Mouse (Mus musculus): ENCODE data around the gene Tnfsf13. TPM values are rescaled to one million over a fixed set of nuclear protein-coding genes. Genes with fewer than 3 reads are reported as not detected.
"Not testable (repeated sequence)": the region's sequence is repeated elsewhere in the genome, so short reads cannot be mapped to it uniquely, and the experiment has no call there.

The Tnfsf13 gene
- total and polyA plus RNA-seq, 3 experiments, result 0.13 to 0.19 TPM; not detected in 1

DNA sequence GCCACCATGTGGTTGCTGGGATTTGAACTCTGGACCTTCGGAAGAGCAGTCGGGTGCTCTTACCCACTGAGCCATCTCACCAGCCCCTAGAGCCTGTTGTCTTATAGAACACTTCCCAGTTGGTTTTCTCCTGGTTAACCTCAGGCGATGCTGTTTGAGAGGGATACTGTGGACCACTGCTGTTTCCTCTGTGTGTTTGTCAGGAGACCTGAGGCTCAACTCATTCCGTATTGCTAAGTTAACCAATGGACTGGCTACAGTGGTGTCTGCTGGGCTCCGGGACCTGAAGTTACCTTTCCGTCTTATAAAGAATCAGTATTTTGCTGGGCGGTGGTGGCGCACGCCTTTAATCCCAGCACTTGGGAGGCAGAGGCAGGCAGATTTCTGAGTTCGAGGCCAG is 17.3 kb upstream of the Tnfsf13 start:
- H3K4me3 ChIP-seq (ENCODE audit: control insufficient read depth in 1 of 2, insufficient read depth in 1 of 2, low read depth in 2 of 2, low read length in 2 of 2); H3K27ac ChIP-seq (ENCODE audit: control insufficient read depth, low read depth, low read length); H3K9ac ChIP-seq (ENCODE audit: control insufficient read depth, low read depth, low read length, poor library complexity, severe bottlenecking); H3K27me3 ChIP-seq (ENCODE audit: control insufficient read depth in 1 of 2, insufficient read depth in 2 of 2, low read length in 2 of 2); DNase-seq (ENCODE audit: low read depth, low spot score); H3K4me1 ChIP-seq (ENCODE audit: control insufficient read depth in 1 of 2, insufficient read depth in 2 of 2, low read length in 2 of 2); H3K36me3 ChIP-seq (ENCODE audit: control insufficient read depth in 1 of 2, insufficient read depth in 2 of 2, low read length in 2 of 2); H3K9me3 ChIP-seq (replicated peaks; ENCODE audit: insufficient read depth, low read length); H3K79me2 ChIP-seq (ENCODE audit: control insufficient read depth, insufficient read depth, low read length, poor library complexity): not testable (repeated sequence)

DNA sequence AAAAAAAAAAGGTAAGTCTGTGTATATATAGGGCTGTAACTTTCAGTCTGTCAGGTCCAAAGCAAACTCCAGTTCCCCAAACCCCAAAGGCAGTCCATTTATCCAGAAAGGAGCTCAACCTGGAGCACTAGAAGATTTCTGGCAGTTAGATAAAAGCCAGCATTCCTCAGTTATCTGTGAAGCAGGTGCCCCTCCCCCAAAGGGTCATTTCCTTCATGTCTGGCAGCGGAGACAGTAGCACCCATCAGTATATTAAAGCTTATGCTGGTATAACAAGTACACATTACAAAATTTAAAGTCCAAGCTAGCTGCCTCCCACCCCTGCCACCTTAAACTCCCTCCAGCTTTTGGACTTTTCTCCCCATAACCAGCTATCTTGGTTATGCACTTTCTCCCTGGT is 14.0 kb upstream of the Tnfsf13 start:
- Histone ChIP-seq H3K36me3 (ENCODE audit: control insufficient read depth in 1 of 2, insufficient read depth in 2 of 2, low read length in 2 of 2) (peaks cover 0 to 5% of the 10 kb centered on the region in 2 experiments; a peak in 1 of 4 replicates), H3K27me3 (ENCODE audit: control insufficient read depth in 1 of 2, insufficient read depth in 2 of 2, low read length in 2 of 2) (no peaks in the 10 kb centered on the region), H3K4me1 (ENCODE audit: control insufficient read depth in 1 of 2, insufficient read depth in 2 of 2, low read length in 2 of 2) (peaks cover 0 to 7% of the 10 kb centered on the region in 2 experiments; a peak in 3 of 4 replicates), H3K9ac (ENCODE audit: control insufficient read depth, low read depth, low read length, poor library complexity, severe bottlenecking) (no peak overlapping the region), H3K79me2 (ENCODE audit: control insufficient read depth, insufficient read depth, low read length, poor library complexity) (no peaks in the 10 kb centered on the region), H3K4me3 (ENCODE audit: control insufficient read depth in 1 of 2, insufficient read depth in 1 of 2, low read depth in 2 of 2, low read length in 2 of 2) (no peak overlapping the region), H3K9me3 (replicated peaks; ENCODE audit: insufficient read depth, low read length) (no peaks in the 10 kb centered on the region), H3K27ac (ENCODE audit: control insufficient read depth, low read depth, low read length) (no peak overlapping the region)
- TF ChIP-seq SIN3A (IDR thresholded peaks at IDR 0.05; ENCODE audit: low read length) (no peak), GATA1 (IDR thresholded peaks at IDR 0.05; ENCODE audit: low read depth, low read length) (peak; percentile 52; the same call in 1 of the 2 replicates), EP300 (IDR thresholded peaks at IDR 0.05; ENCODE audit: low read depth in 1 of 2, low read length in 2 of 2) (peak in 1 of 2 experiments; percentile 48; a peak in 1 of 4 replicates), TCF12 (IDR thresholded peaks at IDR 0.05; ENCODE audit: low read depth, low read length) (0 out of 2 replicates have a peak, but pooled peaks have one; percentile 5)
- no peak for DNase-seq (ENCODE audit: low read depth, low spot score)

DNA sequence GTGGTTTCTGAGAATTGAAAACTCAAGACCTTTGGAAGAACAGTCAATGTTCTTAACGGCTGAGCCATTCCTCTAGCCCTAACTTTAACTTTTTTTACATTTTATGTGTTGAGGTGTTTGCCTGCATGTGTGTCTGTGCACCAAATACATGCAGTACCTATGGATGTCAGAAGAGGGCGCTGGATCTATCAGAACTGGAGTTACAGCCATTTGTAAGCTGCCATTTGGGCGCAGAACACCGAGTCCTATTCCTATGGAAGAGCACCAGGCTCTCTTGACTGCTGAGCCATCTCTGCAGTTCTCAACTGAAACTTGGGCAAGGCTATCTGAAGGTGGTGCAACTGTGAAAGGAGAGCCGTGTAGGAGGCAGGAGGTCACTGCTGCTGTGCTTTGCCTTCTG is 13.0 kb upstream of the Tnfsf13 start:
- Histone ChIP-seq H3K9me3 (replicated peaks; ENCODE audit: insufficient read depth, low read length) (no peaks in the 10 kb centered on the region), H3K4me3 (ENCODE audit: control insufficient read depth in 1 of 2, insufficient read depth in 1 of 2, low read depth in 2 of 2, low read length in 2 of 2) (no peak overlapping the region), H3K27me3 (ENCODE audit: control insufficient read depth in 1 of 2, insufficient read depth in 2 of 2, low read length in 2 of 2) (no peaks in the 10 kb centered on the region), H3K36me3 (ENCODE audit: control insufficient read depth in 1 of 2, insufficient read depth in 2 of 2, low read length in 2 of 2) (peaks cover 0 to 5% of the 10 kb centered on the region in 2 experiments; a peak in 1 of 4 replicates), H3K27ac (ENCODE audit: control insufficient read depth, low read depth, low read length) (no peak overlapping the region), H3K79me2 (ENCODE audit: control insufficient read depth, insufficient read depth, low read length, poor library complexity) (no peaks in the 10 kb centered on the region), H3K4me1 (ENCODE audit: control insufficient read depth in 1 of 2, insufficient read depth in 2 of 2, low read length in 2 of 2) (peaks cover 0 to 7% of the 10 kb centered on the region in 2 experiments; a peak in 3 of 4 replicates), H3K9ac (ENCODE audit: control insufficient read depth, low read depth, low read length, poor library complexity, severe bottlenecking) (no peak overlapping the region)
- no peak for DNase-seq (ENCODE audit: low read depth, low spot score)
- no peak for TF ChIP-seq MYC (IDR thresholded peaks at IDR 0.05; ENCODE audit: low read depth, low read length)
- peak; percentile 14 to 45 (median 30); a peak in 4 of 6 replicates for TF ChIP-seq CTCF (IDR thresholded peaks at IDR 0.05 in 2 of 3, conservative IDR thresholded peaks at IDR 0.05 in 1 of 3; ENCODE audit: control insufficient read depth in 1 of 3, insufficient read depth in 1 of 3, low read depth in 2 of 3, low read length in 3 of 3, poor library complexity in 1 of 3, severe bottlenecking in 1 of 3)
- no peak for TF ChIP-seq MYB (IDR thresholded peaks at IDR 0.05; ENCODE audit: low read depth, low read length)

DNA sequence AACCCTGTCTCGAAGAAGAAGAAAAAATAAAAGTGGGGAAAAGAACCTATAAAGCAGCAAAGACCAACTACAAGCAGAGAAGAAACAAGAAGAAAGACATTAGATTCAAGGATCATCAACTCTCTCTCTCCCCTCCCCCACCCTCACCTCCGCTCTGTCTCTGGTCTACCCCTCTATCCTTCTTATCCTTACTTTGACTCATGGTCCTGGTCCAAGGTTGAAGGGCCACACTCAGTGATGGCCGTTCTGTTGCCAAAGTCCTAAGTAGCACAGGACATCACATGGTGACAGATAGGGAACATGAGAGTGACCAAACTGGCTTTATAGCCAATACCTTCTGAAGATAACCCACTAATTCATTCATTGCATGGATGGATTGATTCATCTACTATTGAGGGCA is 11.8 kb upstream of the Tnfsf13 start:
- H3K9me3 ChIP-seq (replicated peaks; ENCODE audit: insufficient read depth, low read length), result no peaks in the 10 kb centered on the region
- H3K36me3 ChIP-seq (ENCODE audit: control insufficient read depth in 1 of 2, insufficient read depth in 2 of 2, low read length in 2 of 2), result peaks cover 0 to 5% of the 10 kb centered on the region in 2 experiments; a peak in 1 of 4 replicates
- peaks cover 0 to 10% of the 10 kb centered on the region in 2 experiments; a peak in 3 of 4 replicates for H3K4me1 ChIP-seq (ENCODE audit: control insufficient read depth in 1 of 2, insufficient read depth in 2 of 2, low read length in 2 of 2)
- no peak overlapping the region for H3K4me3 ChIP-seq (ENCODE audit: control insufficient read depth in 1 of 2, insufficient read depth in 1 of 2, low read depth in 2 of 2, low read length in 2 of 2)
- H3K9ac ChIP-seq (ENCODE audit: control insufficient read depth, low read depth, low read length, poor library complexity, severe bottlenecking), result no peak overlapping the region
- H3K27me3 ChIP-seq (ENCODE audit: control insufficient read depth in 1 of 2, insufficient read depth in 2 of 2, low read length in 2 of 2), result no peaks in the 10 kb centered on the region
- TF ChIP-seq SIN3A (IDR thresholded peaks at IDR 0.05; ENCODE audit: low read length), result no peak
- TF ChIP-seq GATA1 (IDR thresholded peaks at IDR 0.05; ENCODE audit: low read depth, low read length), result no peak
- no peak for TF ChIP-seq GABPA (IDR thresholded peaks at IDR 0.05; ENCODE audit: low read depth, low read length)
- TF ChIP-seq POLR2A (IDR thresholded peaks at IDR 0.05; ENCODE audit: control insufficient read depth in 1 of 2, insufficient read depth in 1 of 2, low read depth in 1 of 2, low read length in 2 of 2, poor library complexity in 1 of 2), result no peak
- no peak for TF ChIP-seq MAFK (IDR thresholded peaks at IDR 0.05; ENCODE audit: borderline replicate concordance, low read depth, low read length)
- TF ChIP-seq SMC3 (IDR thresholded peaks at IDR 0.05; ENCODE audit: low read depth, low read length), result no peak
- no peak for TF ChIP-seq RCOR1 (IDR thresholded peaks at IDR 0.05; ENCODE audit: low read depth, low read length)
- no peak for TF ChIP-seq HCFC1 (IDR thresholded peaks at IDR 0.05; ENCODE audit: low read depth, low read length)
- TF ChIP-seq MYC (IDR thresholded peaks at IDR 0.05; ENCODE audit: low read depth, low read length), result no peak
- no peaks in the 10 kb centered on the region for H3K79me2 ChIP-seq (ENCODE audit: control insufficient read depth, insufficient read depth, low read length, poor library complexity)
- H3K27ac ChIP-seq (ENCODE audit: control insufficient read depth, low read depth, low read length), result no peak overlapping the region
- DNase-seq (ENCODE audit: low read depth, low spot score), result no peak

Measured in MEL (cell line).